Mouse (Mus musculus) testis, postnatal 10 days (tissue): ENCODE measurements around the gene Epb41l5.

Source experiments
- DNase-seq: peaks from one replicate; pipeline ENCODE4 v3.0.0; 2021; ENCODE audit warnings: low spot score

The Epb41l5 gene

GRCm38 (mm10) chr1:119648205-119649111 lies at the start of gene Epb41l5:
Epb41l5 (minus strand) TSS chr1:119649000.
- DNase-seq = peak; percentile 92

GRCm38 (mm10) chr1:119696860-119697259 lies 48.1 kb upstream of the Epb41l5 start:
- no peak for DNase-seq

GRCm38 (mm10) chr1:119685773-119686558 lies 37.2 kb upstream of the Epb41l5 start:
- DNase-seq = no peak

- DNase-seq = no peak
Observed at GRCm38 (mm10) chr1:119681663-119682213, 32.9 kb upstream of the Epb41l5 start.

GRCm38 (mm10) chr1:119674984-119675383 lies 26.2 kb upstream of the Epb41l5 start:
- peak; percentile 51 for DNase-seq

GRCm38 (mm10) chr1:119666904-119667303 lies 18.1 kb upstream of the Epb41l5 start:
- DNase-seq = no peak

- no peak for DNase-seq
Observed at GRCm38 (mm10) chr1:119654307-119654706, 5.5 kb upstream of the Epb41l5 start.

GRCm38 (mm10) chr1:119650386-119650785 lies 1.6 kb upstream of the Epb41l5 start:
- no peak for DNase-seq

- DNase-seq = no peak
Observed at GRCm38 (mm10) chr1:119649627-119650026, 827 bp upstream of the Epb41l5 start.

GRCm38 (mm10) chr1:119646356-119646755 lies 2.4 kb downstream of the Epb41l5 start:
- DNase-seq = no peak

GRCm38 (mm10) chr1:119642367-119642766 lies 6.4 kb downstream of the Epb41l5 start:
- DNase-seq = no peak

- no peak for DNase-seq
Observed at GRCm38 (mm10) chr1:119641090-119641812, 7.5 kb downstream of the Epb41l5 start.

GRCm38 (mm10) chr1:119640006-119640405 lies 8.8 kb downstream of the Epb41l5 start:
- DNase-seq = no peak

- no peak for DNase-seq
Observed at GRCm38 (mm10) chr1:119637188-119638023, 11.4 kb downstream of the Epb41l5 start.

- no peak for DNase-seq
Observed at GRCm38 (mm10) chr1:119634746-119635145, 14.1 kb downstream of the Epb41l5 start.

GRCm38 (mm10) chr1:119630428-119630827 lies 18.4 kb downstream of the Epb41l5 start:
- DNase-seq = no peak

GRCm38 (mm10) chr1:119626837-119627236 lies 22.0 kb downstream of the Epb41l5 start:
- DNase-seq = no peak

GRCm38 (mm10) chr1:119624444-119624843 lies 24.4 kb downstream of the Epb41l5 start:
- no peak for DNase-seq

GRCm38 (mm10) chr1:119605396-119605795 lies 43.4 kb downstream of the Epb41l5 start:
- no peak for DNase-seq

- no peak for DNase-seq
Observed at GRCm38 (mm10) chr1:119602448-119602847, 46.4 kb downstream of the Epb41l5 start.

- DNase-seq = no peak
Observed at GRCm38 (mm10) chr1:119598855-119599254, 49.9 kb downstream of the Epb41l5 start.
